Mouse (Mus musculus) neural tube, embryonic 11.5 days (tissue): ENCODE measurements around the gene Hcn3. TPM values are rescaled to one million over a fixed set of nuclear protein-coding genes. Genes with fewer than 3 reads are reported as not detected.

Experiments used
- ATAC-seq: fragments of 200-750 bp; cut with Nextera tagmentation; 2 replicates; pipeline ENCODE4 v1.8.0; 2017; ENCODE audit warnings: moderate number of reproducible peaks, mild to moderate bottlenecking, moderate TSS enrichment, moderate library complexity; ENCODE audit not compliant: insufficient read depth, low FRiP score, low TSS enrichment
- DNase-seq: peaks from one replicate; pipeline ENCODE4 v3.0.0-alpha.2; 2015; ENCODE audit warnings: low spot score
- H3K27ac ChIP-seq: fragments of 300-500 bp; sonication (generic); 2 replicates; pipeline ENCODE4 v1.5.1; 2014; ENCODE audit warnings: low read depth, mild to moderate bottlenecking, low read length
- H3K27me3 ChIP-seq: fragments of 300-500 bp; sonication (generic); 2 replicates; pipeline ENCODE4 v1.6.1; 2014; ENCODE audit warnings: mild to moderate bottlenecking, low read length, mixed read lengths; ENCODE audit not compliant: control insufficient read depth, insufficient read depth
- H3K36me3 ChIP-seq: fragments of 300-500 bp; sonication (generic); 2 replicates; pipeline ENCODE4 v1.6.1; 2014; ENCODE audit warnings: mild to moderate bottlenecking, low read length, moderate library complexity, mixed read lengths; ENCODE audit not compliant: control insufficient read depth, insufficient read depth
- H3K4me1 ChIP-seq: fragments of 300-500 bp; sonication (generic); 2 replicates; pipeline ENCODE4 v1.6.1; 2014; ENCODE audit warnings: low read length, mixed read lengths; ENCODE audit not compliant: control insufficient read depth, insufficient read depth
- H3K4me2 ChIP-seq: fragments of 300-500 bp; sonication (generic); 2 replicates; pipeline ENCODE4 v1.6.1; 2014; ENCODE audit warnings: low read depth, mild to moderate bottlenecking, moderate library complexity
- H3K4me3 ChIP-seq: fragments of 300-500 bp; sonication (generic); 2 replicates; pipeline ENCODE4 v1.5.1; 2014; ENCODE audit warnings: low read depth, low read length
- H3K9ac ChIP-seq: fragments of 300-500 bp; sonication (generic); 2 replicates; pipeline ENCODE4 v1.6.1; 2014; ENCODE audit warnings: mild to moderate bottlenecking, low read length
- H3K9me3 ChIP-seq: fragments of 300-500 bp; sonication (generic); 2 replicates; pipeline ENCODE4 v1.6.1; 2016; ENCODE audit warnings: low read length; ENCODE audit not compliant: control insufficient read depth
- WGBS: fragments of 180-500 bp; shearing (Covaris S2); extraction: QIAGEN DNeasy Blood & Tissue Kit; methylation state at CpG from one replicate; pipeline ENCODE4 v1.1.7; 2014; 5-methylcytosine and 5-hydroxymethylcytosine counted together
- polyA plus RNA-seq: library from polyadenylated mRNA; unstranded; fragments of >200 nt; fragmentation: Nextera tagmentation; extraction: Ambion mirVana; gene quantifications from 2 replicates; pipeline ENCODE4 v1.2.1, GENCODE M21; 2014

Gene Hcn3
- polyA plus RNA-seq, 1 experiment from 2014 or later = 7.5 TPM

- DNase-seq = no peak
- H3K36me3 ChIP-seq = peaks cover 14% of the 10 kb centered on the region
These were observed 23.9 kb upstream of the Hcn3 start for GRCm38 (mm10) chr3:89183959-89184315.

DNA sequence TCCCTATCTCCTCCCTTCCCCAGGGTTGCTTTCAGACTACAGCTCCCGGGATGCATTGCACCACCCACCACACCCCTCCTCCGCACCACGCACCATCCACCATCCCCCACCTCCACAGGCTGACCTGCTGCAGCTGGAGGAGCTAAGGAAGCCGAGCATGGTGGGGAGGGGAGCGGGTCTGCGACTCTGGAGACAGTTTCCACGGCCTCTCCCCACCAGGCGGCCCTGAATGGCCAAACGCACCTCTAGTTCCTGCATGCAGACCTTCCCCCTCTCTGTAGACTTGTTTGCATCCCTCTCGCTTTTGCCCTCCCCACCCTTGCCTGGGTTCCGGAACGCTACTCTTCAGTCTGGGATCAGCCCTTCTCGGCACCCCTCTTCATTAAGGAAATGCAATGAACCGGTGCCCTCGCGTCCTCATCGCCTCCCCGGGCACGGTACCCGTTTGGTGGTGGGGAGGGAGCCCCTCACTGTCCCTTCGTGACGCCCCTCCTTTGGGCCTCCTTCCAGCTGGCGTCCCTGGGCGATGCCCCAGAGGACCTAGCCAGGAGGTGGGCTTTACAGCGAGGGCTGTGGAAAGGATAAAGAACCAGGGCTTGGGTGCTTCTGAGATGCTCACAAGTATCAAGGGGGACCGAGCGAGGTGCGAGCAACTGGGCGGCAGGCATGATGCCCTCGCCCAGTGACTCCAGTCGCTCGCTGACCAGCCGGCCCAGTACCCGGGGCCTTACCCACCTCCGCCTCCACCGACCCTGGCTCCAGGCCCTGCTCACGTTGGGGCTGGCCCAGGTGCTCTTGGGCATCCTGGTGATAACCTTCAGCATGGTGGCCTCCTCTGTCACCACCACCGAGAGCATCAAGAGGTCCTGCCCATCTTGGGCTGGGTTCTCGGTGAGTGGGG is 23.3 kb upstream of the Hcn3 start, which contains the start of gene Fam189b:
TSS of gene Fam189b (plus strand) at position 86 of the 901 bp plus-strand sequence.
- WGBS = 5% methylated on average over 39 of the region's 39 CpGs

More at GRCm38 (mm10) chr3:89183959-89184315, 23.9 kb upstream of the Hcn3 start:
- 77% methylated on average over 6 of the region's 6 CpGs for WGBS
- no peaks in the 10 kb centered on the region for H3K27me3 ChIP-seq
- H3K9ac ChIP-seq = peak overlapping the region; percentile 85
- H3K4me3 ChIP-seq = peak overlapping the region; percentile 59
- H3K4me2 ChIP-seq = peak overlapping the region; percentile 96
- no peak for ATAC-seq
- H3K9me3 ChIP-seq = no peaks in the 10 kb centered on the region
- peaks cover 16% of the 10 kb centered on the region; the same call in 1 of the 2 replicates for H3K4me1 ChIP-seq
- peak overlapping the region; percentile 75; the same call in 1 of the 2 replicates for H3K27ac ChIP-seq

GRCm38 (mm10) chr3:89182531-89183057 is 22.6 kb upstream of the Hcn3 start:
- Histone ChIP-seq H3K27ac (no peak overlapping the region), H3K4me3 (peak overlapping the region; percentile 59), H3K4me2 (peak overlapping the region; percentile 96), H3K27me3 (no peaks in the 10 kb centered on the region), H3K9me3 (no peaks in the 10 kb centered on the region), H3K4me1 (peaks cover 24% of the 10 kb centered on the region), H3K9ac (no peak overlapping the region), H3K36me3 (peaks cover 14% of the 10 kb centered on the region)
- WGBS = 48% methylated on average over 7 of the region's 7 CpGs
- ATAC-seq (peak; percentile 8; the same call in 1 of the 2 replicates), DNase-seq (no peak)

More for the DNA sequence above, 23.3 kb upstream of the Hcn3 start, which contains the start of gene Fam189b:
- Histone ChIP-seq H3K27me3 (no peaks in the 10 kb centered on the region), H3K36me3 (peaks cover 14% of the 10 kb centered on the region), H3K9ac (peak within 1 kb of the TSS; percentile 85), H3K27ac (peak within 1 kb of the TSS; percentile 75), H3K4me2 (peak within 1 kb of the TSS; percentile 96), H3K4me1 (peaks cover 20% of the 10 kb centered on the region), H3K4me3 (peak within 1 kb of the TSS; percentile 59), H3K9me3 (no peaks in the 10 kb centered on the region)
- ATAC-seq = peak; percentile 88
- peak; percentile 90 for DNase-seq

DNA sequence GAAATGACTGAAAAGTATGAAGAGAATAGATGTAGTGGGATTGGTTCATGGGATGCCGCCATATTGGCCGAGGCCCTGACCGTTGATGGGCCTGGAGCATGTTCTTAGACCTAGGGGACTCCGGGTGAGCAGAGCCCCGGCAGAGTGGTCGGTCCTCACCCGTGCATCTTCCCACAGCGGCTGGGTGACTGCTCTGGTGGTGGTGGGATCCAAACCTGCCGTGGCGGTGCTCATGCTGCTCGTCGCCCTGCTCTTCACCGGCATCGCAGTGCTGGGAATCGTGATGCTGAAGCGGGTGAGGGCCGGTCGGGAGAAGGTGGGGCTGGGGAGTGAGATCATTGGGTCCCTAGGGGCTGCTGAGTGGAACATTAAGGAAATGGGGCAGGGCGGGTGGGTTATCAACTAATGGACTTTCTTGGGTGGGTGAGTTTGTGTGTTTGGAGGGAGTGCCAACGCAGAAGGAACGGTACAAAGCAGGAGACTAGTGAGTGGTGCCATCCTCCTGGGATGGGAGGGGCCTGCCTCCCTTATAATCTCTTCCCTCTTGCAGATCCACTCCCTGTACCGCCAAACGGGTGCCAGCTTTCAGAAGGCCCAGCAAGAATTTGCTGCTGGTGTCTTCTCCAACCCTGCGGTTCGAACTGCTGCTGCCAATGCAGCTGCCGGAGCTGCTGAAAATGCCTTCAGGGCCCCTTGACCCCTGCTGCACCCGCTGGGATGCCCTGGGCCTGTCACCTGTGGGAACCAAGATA is 21.9 kb upstream of the Hcn3 start:
- Histone ChIP-seq H3K27ac (no peak overlapping the region), H3K4me2 (no peak overlapping the region), H3K36me3 (peaks cover 12% of the 10 kb centered on the region), H3K4me1 (peaks cover 24% of the 10 kb centered on the region), H3K27me3 (no peaks in the 10 kb centered on the region), H3K9me3 (no peaks in the 10 kb centered on the region), H3K9ac (no peak overlapping the region), H3K4me3 (no peak overlapping the region)
- 92% methylated on average over 27 of the region's 27 CpGs for WGBS
- ATAC-seq = no peak
- no peak for DNase-seq

DNA sequence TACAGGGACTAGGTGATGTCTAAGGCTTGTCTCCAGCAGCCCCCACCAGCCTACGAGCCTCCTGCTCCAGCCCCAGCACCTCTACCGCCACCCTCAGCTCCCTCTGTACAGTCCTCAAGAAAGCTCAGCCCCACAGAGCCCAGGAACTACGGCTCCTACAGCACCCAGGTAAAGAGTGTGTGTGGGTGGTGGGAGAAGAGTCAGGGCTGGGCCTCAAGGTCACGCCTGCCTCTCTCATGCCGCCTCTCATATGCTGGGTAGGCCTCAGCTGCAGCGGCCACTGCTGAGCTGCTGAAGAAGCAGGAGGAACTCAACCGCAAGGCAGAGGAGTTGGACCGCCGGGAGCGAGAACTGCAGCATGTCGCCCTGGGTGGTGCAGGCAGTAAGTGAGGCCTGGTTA is 19.1 kb upstream of the Hcn3 start:
- Histone ChIP-seq H3K27ac (no peak overlapping the region), H3K4me1 (peaks cover 16% of the 10 kb centered on the region), H3K9ac (no peak overlapping the region), H3K4me2 (no peak overlapping the region), H3K9me3 (no peaks in the 10 kb centered on the region), H3K4me3 (no peak overlapping the region), H3K27me3 (no peaks in the 10 kb centered on the region), H3K36me3 (peaks cover 22% of the 10 kb centered on the region)
- no peak for DNase-seq
- WGBS = 91% methylated on average over 11 of the region's 11 CpGs
- no peak for ATAC-seq

DNA sequence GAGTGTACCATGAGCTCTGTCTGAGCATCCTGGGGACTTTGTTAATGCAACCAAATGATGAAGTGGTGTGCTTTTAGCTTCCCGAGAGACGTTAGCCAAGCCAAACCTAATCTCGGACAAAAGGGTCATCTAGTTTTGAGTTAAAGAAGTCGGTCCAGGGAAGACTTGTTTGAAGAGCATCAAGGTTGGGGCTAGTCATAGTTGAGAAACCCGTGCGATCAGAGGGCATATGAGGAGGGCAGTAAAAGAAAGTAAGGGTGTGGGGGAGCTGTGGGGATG is 18.1 kb upstream of the Hcn3 start:
- Histone ChIP-seq H3K4me3 (peak overlapping the region; percentile 76), H3K9ac (peak overlapping the region; percentile 71), H3K36me3 (peaks cover 29% of the 10 kb centered on the region), H3K4me2 (peak overlapping the region; percentile 99), H3K27me3 (no peaks in the 10 kb centered on the region), H3K4me1 (peaks cover 9% of the 10 kb centered on the region), H3K27ac (peak overlapping the region; percentile 15; the same call in 1 of the 2 replicates), H3K9me3 (no peaks in the 10 kb centered on the region)
- 12% methylated on average over 6 of the region's 6 CpGs for WGBS
- no peak for ATAC-seq
- DNase-seq = no peak

GRCm38 (mm10) chr3:89177242-89178106 is 17.5 kb upstream of the Hcn3 start, which contains the start of gene Scamp3:
Gene Scamp3, plus strand, starts transcription at chr3:89177473.
- H3K27ac ChIP-seq = peak within 1 kb of the TSS; percentile 15; the same call in 1 of the 2 replicates
- peak within 1 kb of the TSS; percentile 99 for H3K4me2 ChIP-seq
- DNase-seq (peak; percentile 96), ATAC-seq (peak; percentile 95)
- peak within 1 kb of the TSS; percentile 76 for H3K4me3 ChIP-seq
- no peaks in the 10 kb centered on the region for H3K9me3 ChIP-seq
- H3K27me3 ChIP-seq = no peaks in the 10 kb centered on the region
- H3K9ac ChIP-seq = peak within 1 kb of the TSS; percentile 71
- H3K4me1 ChIP-seq = peaks cover 9% of the 10 kb centered on the region
- under 1% methylated on average over 43 of the region's 43 CpGs for WGBS
- peaks cover 29% of the 10 kb centered on the region for H3K36me3 ChIP-seq

DNA sequence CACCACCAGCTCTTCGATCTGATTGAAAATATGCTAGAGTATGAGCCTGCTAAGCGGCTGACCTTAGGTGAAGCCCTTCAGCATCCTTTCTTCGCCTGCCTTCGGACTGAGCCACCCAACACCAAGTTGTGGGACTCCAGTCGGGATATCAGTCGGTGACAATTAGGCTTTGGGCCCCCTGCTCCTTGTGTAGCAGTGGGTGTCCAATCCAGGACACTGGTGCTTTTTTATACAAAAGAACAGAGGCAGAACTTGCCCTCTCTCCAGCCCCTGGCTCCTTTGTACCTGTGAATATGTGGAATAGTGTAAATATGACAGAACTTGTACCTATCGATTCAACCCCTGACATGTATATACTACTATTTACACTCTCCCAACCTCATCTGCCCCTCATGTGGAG is 16.4 kb upstream of the Hcn3 start:
- H3K9me3 ChIP-seq = no peaks in the 10 kb centered on the region
- no peaks in the 10 kb centered on the region for H3K27me3 ChIP-seq
- no peak overlapping the region for H3K4me2 ChIP-seq
- H3K36me3 ChIP-seq = peaks cover 26% of the 10 kb centered on the region
- 84% methylated on average over 7 of the region's 7 CpGs for WGBS
- no peak for DNase-seq
- no peak overlapping the region for H3K4me3 ChIP-seq
- peak; percentile 18; the same call in 1 of the 2 replicates for ATAC-seq
- peaks cover 9% of the 10 kb centered on the region for H3K4me1 ChIP-seq
- no peak overlapping the region for H3K27ac ChIP-seq
- H3K9ac ChIP-seq = no peak overlapping the region
